Mouse (Mus musculus) neural tube, embryonic 12.5 days (tissue): ENCODE measurements at regions not wholly inside any gene's neighbourhood (a gene's known extent, or its start where the extent isn't known, plus 50 kb on each side); places are given as distances from the start of the nearest gene placed in this dataset.
A peak's percentile ranks its signal among the peaks of the same experiment; 100 is the strongest.

ENCODE experiments used
- ATAC-seq: fragments of 200-750 bp; cut with Nextera tagmentation; 2 replicates; pipeline ENCODE4 v1.8.0; 2017; ENCODE audit warnings: low read depth, mild to moderate bottlenecking, moderate TSS enrichment, moderate library complexity; ENCODE audit not compliant: low FRiP score
- H3K27ac ChIP-seq: fragments of 300-500 bp; sonication (generic); 2 replicates; pipeline ENCODE4 v1.5.1; 2016
- H3K27me3 ChIP-seq: fragments of 300-500 bp; sonication (generic); replicated peaks from 2 replicates; pipeline ENCODE4 v1.6.1; 2016; ENCODE audit warnings: mild to moderate bottlenecking
- H3K36me3 ChIP-seq: fragments of 300-500 bp; sonication (generic); 2 replicates; pipeline ENCODE4 v1.6.1; 2016; ENCODE audit warnings: mild to moderate bottlenecking
- H3K4me1 ChIP-seq: fragments of 300-500 bp; sonication (generic); 2 replicates; pipeline ENCODE4 v1.6.1; 2016
- H3K4me2 ChIP-seq: fragments of 300-500 bp; sonication (generic); replicated peaks from 2 replicates; pipeline ENCODE4 v1.6.1; 2016; ENCODE audit warnings: mild to moderate bottlenecking
- H3K4me3 ChIP-seq: fragments of 300-500 bp; sonication (generic); 2 replicates; pipeline ENCODE4 v1.5.1; 2016
- H3K9ac ChIP-seq: fragments of 300-500 bp; sonication (generic); 2 replicates; pipeline ENCODE4 v1.6.1; 2016; ENCODE audit warnings: mild to moderate bottlenecking
- H3K9me3 ChIP-seq: fragments of 300-500 bp; sonication (generic); 2 replicates; pipeline ENCODE4 v1.6.1; 2016; ENCODE audit warnings: mild to moderate bottlenecking
- WGBS: fragments of 180-500 bp; shearing (Covaris S2); methylation state at CpG from one replicate; pipeline ENCODE4 v1.1.7; 2016; 5-methylcytosine and 5-hydroxymethylcytosine counted together

DNA sequence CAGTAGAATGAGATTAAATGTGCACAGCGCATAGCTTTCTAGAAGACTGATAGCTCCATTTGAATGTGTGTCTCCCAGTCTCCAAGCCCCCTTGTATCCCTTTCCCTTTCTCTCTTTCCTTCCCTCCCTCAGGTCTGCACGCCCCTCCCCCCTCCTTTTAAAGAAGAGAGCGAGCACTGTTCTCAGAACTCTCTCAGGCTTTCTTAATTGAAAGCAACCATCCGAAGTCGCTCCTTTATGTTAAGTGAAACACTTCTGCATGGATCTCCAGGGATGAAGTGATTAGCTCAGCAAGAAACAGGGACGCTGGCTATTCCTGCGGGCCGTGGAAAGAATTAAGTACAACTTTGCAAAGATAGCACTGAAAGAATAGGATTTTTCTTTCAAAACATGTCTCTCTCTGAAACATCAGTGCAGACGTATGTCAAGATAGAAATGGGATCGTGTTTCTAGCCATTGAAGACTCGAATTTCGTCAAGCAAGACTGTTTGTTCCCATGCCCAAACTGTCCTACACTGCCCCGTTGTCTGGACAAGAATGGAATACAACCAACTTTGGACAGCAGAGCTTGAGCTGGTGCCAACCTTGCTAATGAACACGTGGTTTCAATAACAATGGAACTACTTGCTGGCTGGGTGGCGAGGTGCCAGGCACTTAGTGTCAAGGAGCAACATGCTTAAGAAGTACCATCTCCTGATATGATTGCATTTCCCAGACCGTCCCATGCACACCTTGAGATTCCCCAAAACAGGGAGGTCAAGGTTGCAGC, 289.2 kb upstream of the Rnaseh2b start:
- Histone ChIP-seq H3K4me3 (no peak overlapping the region), H3K27me3 (no peaks in the 10 kb centered on the region), H3K4me1 (peaks cover 11% of the 10 kb centered on the region), H3K36me3 (no peaks in the 10 kb centered on the region), H3K9me3 (no peaks in the 10 kb centered on the region), H3K27ac (no peak overlapping the region), H3K9ac (no peak overlapping the region), H3K4me2 (peak overlapping the region; percentile 17; the same call in 1 of the 2 replicates)
- no peak for ATAC-seq
- 53% methylated on average over 16 of the region's 16 CpGs for WGBS

DNA sequence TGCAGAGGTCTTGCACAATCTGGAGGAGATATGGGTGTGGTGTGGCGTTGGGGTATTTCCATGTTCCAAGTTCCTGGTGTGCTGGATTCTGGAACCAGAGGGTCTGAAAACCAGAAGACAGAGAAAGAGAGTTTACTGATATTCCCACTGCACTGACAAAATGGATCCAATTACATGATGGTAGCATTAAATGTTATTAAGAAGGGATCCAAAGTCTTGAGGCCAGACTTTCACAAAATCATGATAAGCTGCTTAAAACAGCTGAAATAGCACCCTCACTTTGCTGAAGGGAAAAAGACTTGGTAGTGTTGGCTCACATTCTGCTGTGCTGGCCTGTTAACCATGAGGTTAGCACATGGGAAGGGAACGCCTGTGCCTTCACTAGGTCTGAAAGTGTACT, 288.6 kb upstream of the Rnaseh2b start:
- no peak overlapping the region for H3K4me2 ChIP-seq
- no peak for ATAC-seq

DNA sequence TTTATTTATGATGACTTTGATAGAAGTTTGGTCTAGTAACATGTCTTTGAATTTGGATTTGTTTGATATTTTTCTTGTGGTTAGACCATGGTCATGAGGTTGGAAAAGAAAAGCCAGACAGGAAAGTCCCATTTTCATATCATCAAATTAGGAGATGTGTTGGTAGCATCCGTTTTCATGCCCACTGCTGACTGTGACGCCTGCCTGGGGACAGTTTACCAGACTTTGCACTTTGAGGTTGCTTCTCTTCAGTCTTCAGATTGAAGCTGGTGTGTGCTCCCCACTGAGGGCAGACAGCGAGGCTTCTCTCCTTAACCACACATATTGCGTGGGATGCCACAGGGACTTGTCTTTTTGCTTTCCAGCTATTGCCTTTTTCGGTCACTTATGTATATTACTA, 283.7 kb upstream of the Rnaseh2b start:
- ATAC-seq = no peak
- H3K27me3 ChIP-seq = no peaks in the 10 kb centered on the region
- no peak overlapping the region for H3K4me2 ChIP-seq
- no peaks in the 10 kb centered on the region for H3K36me3 ChIP-seq
- 95% methylated on average over 5 of the region's 5 CpGs for WGBS
- H3K4me3 ChIP-seq = no peak overlapping the region
- no peaks in the 10 kb centered on the region for H3K9me3 ChIP-seq
- no peak overlapping the region for H3K27ac ChIP-seq
- no peak overlapping the region for H3K9ac ChIP-seq
- H3K4me1 ChIP-seq = no peaks in the 10 kb centered on the region

More for the DNA sequence above, 288.6 kb upstream of the Rnaseh2b start:
- Histone ChIP-seq H3K27ac (no peak overlapping the region), H3K4me3 (no peak overlapping the region), H3K9ac (no peak overlapping the region), H3K27me3 (no peaks in the 10 kb centered on the region), H3K9me3 (no peaks in the 10 kb centered on the region), H3K4me1 (peaks cover 11% of the 10 kb centered on the region), H3K36me3 (no peaks in the 10 kb centered on the region)
- WGBS = 92% methylated on average over 2 of the region's 2 CpGs

DNA sequence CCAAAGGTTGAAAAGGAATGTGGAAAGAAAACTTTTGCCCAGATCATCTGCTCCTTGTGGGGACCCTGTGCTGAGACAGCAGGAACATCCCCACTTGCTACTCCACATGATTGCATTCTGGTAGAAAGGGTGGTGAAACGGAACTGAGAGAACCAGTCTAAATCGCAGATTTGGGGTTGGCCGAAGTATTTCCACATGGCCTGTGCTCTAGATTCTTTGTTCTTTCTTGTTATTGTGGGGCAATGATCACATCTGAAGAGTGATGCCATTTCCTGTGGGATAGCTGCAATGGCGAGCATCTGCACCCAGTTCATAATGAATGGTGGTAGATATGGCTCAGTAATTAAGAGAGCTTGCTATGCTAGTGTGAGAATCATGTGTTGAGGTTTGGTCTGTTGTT, 273.6 kb upstream of the Rnaseh2b start:
- H3K4me2 ChIP-seq = no peak overlapping the region
- H3K27ac ChIP-seq = no peak overlapping the region
- no peaks in the 10 kb centered on the region for H3K9me3 ChIP-seq
- no peak overlapping the region for H3K9ac ChIP-seq
- no peaks in the 10 kb centered on the region for H3K27me3 ChIP-seq
- H3K36me3 ChIP-seq = no peaks in the 10 kb centered on the region
- 90% methylated on average over 4 of the region's 4 CpGs for WGBS
- no peak for ATAC-seq
- H3K4me1 ChIP-seq = no peaks in the 10 kb centered on the region
- H3K4me3 ChIP-seq = no peak overlapping the region

DNA sequence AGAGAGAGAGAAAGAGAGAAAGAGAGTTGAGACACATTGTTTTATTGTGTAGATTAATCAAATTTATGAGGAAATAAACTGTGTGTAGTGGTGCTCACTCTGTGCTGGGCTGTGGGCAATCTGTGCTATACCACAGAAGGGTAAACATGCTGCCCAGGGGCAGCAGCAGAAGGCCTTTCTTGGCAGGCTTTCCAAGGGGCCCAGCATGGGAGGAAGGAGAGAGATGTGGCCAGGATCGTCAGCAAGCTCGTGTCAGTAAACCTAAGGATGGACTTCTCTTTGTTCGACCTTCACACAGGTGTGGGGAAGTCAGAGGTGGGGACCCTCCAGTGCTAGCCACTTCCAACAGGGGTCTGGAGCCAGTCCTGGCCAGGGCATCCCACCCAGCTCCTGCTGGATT, 271.4 kb upstream of the Rnaseh2b start:
- no peak overlapping the region for H3K4me2 ChIP-seq
- no peak overlapping the region for H3K27ac ChIP-seq
- no peaks in the 10 kb centered on the region for H3K27me3 ChIP-seq
- no peaks in the 10 kb centered on the region for H3K36me3 ChIP-seq
- H3K4me1 ChIP-seq = no peaks in the 10 kb centered on the region
- ATAC-seq = no peak
- no peak overlapping the region for H3K4me3 ChIP-seq
- WGBS = 72% methylated on average over 3 of the region's 3 CpGs
- no peaks in the 10 kb centered on the region for H3K9me3 ChIP-seq
- H3K9ac ChIP-seq = no peak overlapping the region

DNA sequence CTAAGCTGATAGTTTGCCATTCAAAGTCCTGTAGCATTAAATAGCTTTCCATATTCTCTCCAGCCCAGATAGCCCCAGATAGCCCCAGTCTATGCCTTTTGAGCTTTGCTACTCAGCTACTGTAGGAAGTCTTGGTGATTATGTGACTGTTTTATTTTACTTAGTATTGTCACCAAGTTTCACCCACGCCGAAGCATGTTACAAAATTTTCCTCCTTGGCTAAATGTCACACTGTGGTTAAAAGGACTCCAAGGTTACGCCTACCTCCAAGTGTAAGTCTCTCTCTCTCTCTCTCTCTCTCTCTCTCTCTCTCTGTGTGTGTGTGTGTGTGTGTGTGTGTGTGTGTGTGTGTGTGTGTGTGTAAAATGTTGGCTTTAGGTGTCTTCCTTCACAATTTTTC, 270.2 kb upstream of the Rnaseh2b start:
- no peaks in the 10 kb centered on the region for H3K4me1 ChIP-seq
- WGBS = 87% methylated on average over 3 of the region's 3 CpGs
- no peak overlapping the region for H3K27ac ChIP-seq
- H3K4me2 ChIP-seq = no peak overlapping the region
- no peaks in the 10 kb centered on the region for H3K36me3 ChIP-seq
- no peak overlapping the region for H3K9ac ChIP-seq
- ATAC-seq = no peak
- no peaks in the 10 kb centered on the region for H3K27me3 ChIP-seq
- H3K9me3 ChIP-seq = no peaks in the 10 kb centered on the region
- no peak overlapping the region for H3K4me3 ChIP-seq

DNA sequence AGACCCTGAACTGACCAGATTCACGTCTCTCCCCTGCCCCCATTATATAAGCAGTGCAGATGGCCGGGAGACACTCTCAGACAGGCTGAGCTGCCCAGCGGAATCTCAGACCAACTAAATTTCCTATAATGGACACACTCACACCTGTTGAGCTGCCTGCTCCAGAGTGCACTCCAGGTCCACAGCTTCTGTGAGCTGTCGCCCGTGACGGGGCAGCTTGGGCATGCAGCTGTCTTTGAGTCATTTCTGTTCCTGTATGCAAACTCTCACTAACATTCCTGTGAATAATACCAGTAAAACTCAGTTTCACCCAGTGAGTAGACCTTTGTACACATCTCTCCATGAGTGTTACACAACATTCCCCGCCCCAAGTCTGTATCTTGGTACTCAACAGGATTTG, 269.4 kb upstream of the Rnaseh2b start:
- H3K4me2 ChIP-seq = no peak overlapping the region
- H3K36me3 ChIP-seq = no peaks in the 10 kb centered on the region
- no peaks in the 10 kb centered on the region for H3K9me3 ChIP-seq
- H3K27me3 ChIP-seq = no peaks in the 10 kb centered on the region
- H3K4me3 ChIP-seq = no peak overlapping the region
- no peak for ATAC-seq
- H3K27ac ChIP-seq = no peak overlapping the region
- WGBS = 86% methylated on average over 7 of the region's 7 CpGs
- H3K9ac ChIP-seq = no peak overlapping the region
- H3K4me1 ChIP-seq = no peaks in the 10 kb centered on the region

DNA sequence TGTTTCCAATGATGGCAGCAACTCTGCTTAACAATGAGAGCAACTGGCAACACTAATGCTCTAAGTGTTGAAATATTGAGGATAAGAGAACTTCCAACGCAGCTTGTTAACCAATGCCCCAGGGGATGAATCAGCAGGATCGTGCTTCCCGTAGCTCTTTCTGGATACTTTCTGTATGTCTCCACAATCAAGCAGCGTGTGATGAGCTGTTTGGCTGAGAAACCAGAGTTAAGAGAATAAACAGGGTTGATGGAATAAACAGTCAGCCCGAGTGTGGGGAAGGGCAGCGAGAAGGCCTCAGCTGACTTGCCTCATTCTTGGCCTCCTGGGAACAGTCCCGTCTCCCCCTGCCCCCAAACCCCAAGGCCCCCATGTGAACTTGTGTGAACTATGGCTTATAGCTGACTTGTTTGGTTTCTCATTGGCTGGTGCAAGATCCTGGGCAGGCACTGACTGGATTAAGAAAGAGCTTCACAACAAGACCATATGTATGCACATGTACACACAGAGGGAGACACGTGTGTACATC, 264.6 kb upstream of the Rnaseh2b start:
- no peak for ATAC-seq
- WGBS = 80% methylated on average over 8 of the region's 8 CpGs
- no peaks in the 10 kb centered on the region for H3K9me3 ChIP-seq

DNA sequence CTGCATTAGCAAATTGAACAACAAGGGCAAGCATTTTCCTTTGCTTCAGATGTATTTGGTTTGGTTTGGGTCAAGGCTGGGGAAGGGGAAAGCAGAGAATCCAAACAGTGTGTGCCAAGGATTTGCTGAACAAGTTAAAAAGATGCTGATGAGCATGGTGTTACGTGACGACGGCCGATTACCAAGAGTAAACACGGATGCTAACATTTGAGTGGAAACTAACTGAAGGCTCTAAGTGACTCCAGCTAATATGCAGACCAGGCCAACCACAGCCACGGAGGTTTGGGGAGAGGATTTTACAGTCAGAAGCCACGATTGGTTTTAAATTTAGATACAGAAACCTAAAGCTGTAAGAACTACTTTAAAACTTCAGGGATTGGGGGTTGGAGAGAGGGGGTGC, 262.3 kb upstream of the Rnaseh2b start:
- Histone ChIP-seq H3K9me3 (no peaks in the 10 kb centered on the region), H3K4me3 (no peak overlapping the region), H3K9ac (no peak overlapping the region), H3K36me3 (no peaks in the 10 kb centered on the region), H3K4me2 (no peak overlapping the region), H3K27me3 (no peaks in the 10 kb centered on the region), H3K4me1 (no peaks in the 10 kb centered on the region), H3K27ac (no peak overlapping the region)
- 82% methylated on average over 7 of the region's 7 CpGs for WGBS
- no peak for ATAC-seq

More for the DNA sequence above, 264.6 kb upstream of the Rnaseh2b start:
- Histone ChIP-seq H3K36me3 (no peaks in the 10 kb centered on the region), H3K4me1 (no peaks in the 10 kb centered on the region), H3K27me3 (no peaks in the 10 kb centered on the region), H3K4me3 (no peak overlapping the region), H3K9ac (no peak overlapping the region), H3K27ac (no peak overlapping the region), H3K4me2 (no peak overlapping the region)

DNA sequence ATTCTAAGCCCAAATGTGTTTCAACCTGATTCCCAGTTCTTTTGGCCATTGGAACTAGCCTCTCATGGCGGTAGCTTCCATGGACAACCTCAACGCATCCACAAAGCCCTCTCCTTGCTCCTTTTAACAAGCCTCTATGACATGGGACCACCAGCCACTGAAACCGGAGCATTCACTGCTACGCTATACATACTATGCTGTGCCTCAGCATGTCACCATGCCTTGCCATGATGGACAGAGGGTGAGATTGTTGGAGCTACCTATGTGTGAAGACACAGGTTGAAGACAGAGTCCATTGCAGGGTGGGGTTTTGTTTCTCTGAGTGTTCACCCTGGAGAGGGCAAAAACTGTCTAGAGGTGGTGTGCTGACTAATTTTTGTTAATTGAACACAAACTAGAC, 258.7 kb upstream of the Rnaseh2b start:
- Histone ChIP-seq H3K27ac (no peak overlapping the region), H3K4me2 (no peak overlapping the region), H3K4me1 (no peaks in the 10 kb centered on the region), H3K36me3 (no peaks in the 10 kb centered on the region), H3K27me3 (no peaks in the 10 kb centered on the region), H3K9me3 (no peaks in the 10 kb centered on the region), H3K4me3 (no peak overlapping the region), H3K9ac (no peak overlapping the region)
- WGBS = 94% methylated on average over 4 of the region's 4 CpGs
- ATAC-seq = no peak

DNA sequence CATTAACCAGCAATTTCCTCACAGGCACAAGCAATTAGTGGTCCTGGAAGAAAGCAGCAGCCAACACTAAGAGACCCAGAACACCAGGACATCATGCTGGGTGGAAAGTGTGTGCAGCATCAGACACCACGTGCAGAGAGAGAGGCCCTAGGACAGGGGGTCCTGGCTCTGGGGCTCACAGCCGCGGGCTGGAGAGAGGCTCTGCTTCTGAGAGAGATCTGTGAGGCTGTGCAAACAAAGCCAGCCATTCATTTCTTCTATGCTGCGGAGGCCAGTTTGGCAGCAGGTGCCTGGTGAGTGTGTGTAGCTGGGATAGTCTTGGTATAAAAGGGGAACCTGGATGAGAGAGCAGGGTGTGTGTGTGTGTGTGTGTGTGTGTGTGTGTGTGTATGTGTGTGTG, 257.7 kb upstream of the Rnaseh2b start:
- 30% methylated on average over 4 of the region's 4 CpGs for WGBS
- Histone ChIP-seq H3K4me2 (no peak overlapping the region), H3K36me3 (no peaks in the 10 kb centered on the region), H3K9me3 (no peaks in the 10 kb centered on the region), H3K9ac (no peak overlapping the region), H3K27me3 (no peaks in the 10 kb centered on the region), H3K27ac (no peak overlapping the region), H3K4me3 (no peak overlapping the region), H3K4me1 (no peaks in the 10 kb centered on the region)
- peak; percentile 41; the same call in 1 of the 2 replicates for ATAC-seq

DNA sequence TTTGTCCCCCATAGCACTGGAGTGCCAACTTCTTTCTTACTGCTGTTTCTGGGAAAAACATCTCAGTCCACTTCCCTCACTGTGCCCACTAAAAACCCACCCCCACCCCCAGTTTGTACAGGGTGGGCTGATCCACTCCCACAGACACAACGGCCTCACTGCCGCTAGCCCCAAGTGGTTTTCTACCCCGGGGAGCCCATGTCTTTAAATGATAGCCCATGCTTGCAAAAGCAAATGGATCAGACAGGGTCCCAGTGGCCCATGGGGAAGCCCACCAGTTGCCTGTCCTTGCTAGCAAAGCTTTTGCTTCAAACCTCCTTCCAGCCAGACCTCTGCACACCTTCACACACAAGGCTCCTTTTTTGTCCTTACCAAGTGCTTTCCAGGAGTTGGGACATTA, 257.0 kb upstream of the Rnaseh2b start:
- WGBS = 92% methylated on average over 3 of the region's 3 CpGs
- Histone ChIP-seq H3K4me3 (no peak overlapping the region), H3K27ac (no peak overlapping the region), H3K27me3 (no peaks in the 10 kb centered on the region), H3K4me2 (no peak overlapping the region), H3K9me3 (no peaks in the 10 kb centered on the region), H3K4me1 (no peaks in the 10 kb centered on the region), H3K36me3 (no peaks in the 10 kb centered on the region), H3K9ac (no peak overlapping the region)
- ATAC-seq = no peak

DNA sequence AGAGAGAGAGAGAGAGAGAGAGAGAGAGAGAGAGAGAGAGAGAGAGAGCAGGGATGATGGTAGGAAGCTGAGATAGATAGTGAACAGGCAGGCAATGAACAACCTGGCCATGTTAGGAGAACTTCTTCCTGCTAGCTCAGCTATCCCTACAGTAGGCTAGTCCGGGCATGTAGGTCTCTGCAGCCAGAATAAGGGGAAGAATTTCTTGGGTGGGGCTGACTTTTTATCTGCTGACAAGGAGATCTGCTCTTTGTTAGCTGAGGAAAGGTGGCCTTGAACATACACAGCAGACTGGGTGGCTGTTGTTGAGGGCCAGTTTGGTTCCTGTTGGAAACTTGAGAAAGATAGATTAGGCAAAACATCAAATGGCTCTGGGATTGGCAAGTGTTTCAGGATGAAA, 254.9 kb upstream of the Rnaseh2b start:
- Histone ChIP-seq H3K4me2 (no peak overlapping the region), H3K9ac (no peak overlapping the region), H3K27me3 (no peaks in the 10 kb centered on the region), H3K4me3 (no peak overlapping the region), H3K36me3 (no peaks in the 10 kb centered on the region), H3K9me3 (no peaks in the 10 kb centered on the region), H3K27ac (no peak overlapping the region), H3K4me1 (no peaks in the 10 kb centered on the region)
- WGBS = 77% methylated on average over 1 of the region's 1 CpGs
- no peak for ATAC-seq
